Mouse (Mus musculus): Measurements from ENCODE around the gene Macrod1.

DNA sequence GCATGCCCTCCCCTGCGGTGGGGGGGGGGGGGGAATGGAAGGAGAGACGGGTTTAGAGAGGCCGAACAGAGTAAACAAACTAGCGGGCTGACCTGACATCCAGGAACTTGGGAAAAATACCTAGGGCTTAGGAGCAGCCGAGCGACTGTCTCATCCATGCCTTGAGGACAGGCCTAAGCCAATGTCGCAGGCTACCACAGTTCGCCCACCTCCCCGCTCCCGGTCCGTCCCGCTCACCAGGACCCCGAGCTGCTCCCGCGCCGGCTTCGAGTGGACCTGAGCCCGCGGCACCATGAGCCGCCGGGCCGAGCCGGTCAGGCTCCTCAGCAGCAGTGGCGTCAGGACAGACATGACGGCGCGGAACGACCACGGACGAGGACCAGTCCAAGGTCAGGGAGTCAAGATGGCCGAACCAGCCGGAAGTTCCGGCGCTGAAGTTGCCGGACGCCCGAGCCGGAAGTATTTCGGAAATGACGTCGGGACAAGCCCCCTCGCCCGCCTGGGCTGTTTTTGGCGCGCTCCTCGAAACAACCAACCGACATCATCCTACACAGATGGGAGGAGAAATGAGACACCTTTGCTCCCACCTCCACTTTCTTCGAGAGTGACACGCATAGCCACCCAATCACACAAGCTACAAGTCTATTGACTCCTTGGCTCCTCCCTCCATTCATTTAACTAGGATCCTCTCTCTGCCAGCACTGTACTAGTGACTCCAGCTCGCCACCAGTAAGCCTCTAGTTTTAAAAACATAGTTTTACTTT, 160.7 kb downstream of the Macrod1 start, which contains the start of gene Cox8a:
- TF ChIP-seq POLR2A (IDR thresholded peaks at IDR 0.05; ENCODE audit: insufficient read depth, low read length) (no peak), CTCF (IDR thresholded peaks at IDR 0.05; ENCODE audit: low read depth, low read length) (no peak), EP300 (IDR thresholded peaks at IDR 0.05; ENCODE audit: insufficient read depth, low read depth, low read length) (no peak)
